Mouse (Mus musculus): ENCODE measurements at regions not wholly inside any gene's neighbourhood (a gene's known extent, or its start where the extent isn't known, plus 50 kb on each side); places are given as distances from the start of the nearest gene placed in this dataset.
A peak's percentile ranks its signal among the peaks of the same experiment; 100 is the strongest.

GRCm38 (mm10) chr13:32454419-32455146, 116.0 kb upstream of the Gmds start:
- Histone ChIP-seq H3K27me3 (replicated peaks; ENCODE audit: control insufficient read depth, insufficient read depth, low read length) (no peaks in the 10 kb centered on the region), H3K36me3 (ENCODE audit: control insufficient read depth, insufficient read depth, low read length) (no peaks in the 10 kb centered on the region), H3K4me1 (ENCODE audit: control insufficient read depth, insufficient read depth, low read length) (no peaks in the 10 kb centered on the region), H3K27ac (ENCODE audit: insufficient read depth, low read depth, low read length) (no peak overlapping the region), H3K4me3 (ENCODE audit: insufficient read depth, low read depth, low read length) (no peak overlapping the region)
- no peak for TF ChIP-seq CTCF (conservative IDR thresholded peaks at IDR 0.05; ENCODE audit: insufficient read depth, insufficient read length, low read depth, low read length)
- TF ChIP-seq POLR2A (IDR thresholded peaks at IDR 0.05; ENCODE audit: low read depth, low read length) = no peak
- WGBS = 43% methylated on average over 11 of the region's 11 CpGs
- peak; percentile 8 for DNase-seq

DNA sequence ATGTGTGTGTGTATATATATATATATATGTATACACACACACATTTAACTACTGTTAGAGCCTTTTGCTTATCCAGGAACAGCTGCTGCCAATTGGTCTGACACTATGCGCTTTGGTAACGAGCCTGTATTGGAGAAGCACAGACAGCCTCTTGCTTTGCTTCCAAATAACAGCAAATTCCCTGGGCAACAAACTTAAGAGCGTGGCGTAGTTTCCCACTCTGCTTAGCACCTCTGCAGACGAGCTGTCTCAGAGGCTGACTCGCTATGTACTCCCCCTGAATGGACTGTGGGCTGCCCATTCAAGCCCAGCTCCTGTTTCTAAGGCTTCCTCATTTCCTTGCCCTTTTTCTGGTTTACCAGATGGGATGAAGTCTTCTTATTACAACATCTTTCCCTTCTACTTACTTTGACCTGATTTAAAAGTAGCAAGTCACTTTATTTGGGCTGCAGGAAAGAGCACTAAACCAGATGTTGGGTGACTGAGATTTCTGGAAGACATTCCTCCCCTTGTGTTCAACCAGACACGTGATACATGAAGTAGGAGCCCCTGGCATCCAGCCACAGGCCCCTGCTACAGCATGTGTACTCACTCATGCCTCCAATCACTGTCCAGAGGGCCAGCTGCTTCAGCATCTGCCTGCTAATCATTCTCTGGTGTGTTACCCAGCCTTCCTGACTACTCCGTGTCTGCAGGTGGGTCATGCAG, 111.3 kb upstream of the Gmds start:
- DNase-seq = no peak
- H3K27ac ChIP-seq (ENCODE audit: insufficient read depth, low read depth, low read length) = no peak overlapping the region

GRCm38 (mm10) chr13:32444531-32444930, 106.0 kb upstream of the Gmds start:
- Histone ChIP-seq H3K4me3 (ENCODE audit: insufficient read depth, low read depth, low read length) (no peak overlapping the region), H3K27me3 (replicated peaks; ENCODE audit: control insufficient read depth, insufficient read depth, low read length) (no peaks in the 10 kb centered on the region), H3K4me1 (ENCODE audit: control insufficient read depth, insufficient read depth, low read length) (no peaks in the 10 kb centered on the region), H3K36me3 (ENCODE audit: control insufficient read depth, insufficient read depth, low read length) (no peaks in the 10 kb centered on the region), H3K27ac (ENCODE audit: insufficient read depth, low read depth, low read length) (no peak overlapping the region)
- 51% methylated on average over 3 of the region's 3 CpGs for WGBS
- no peak for DNase-seq
- no peak for TF ChIP-seq CTCF (conservative IDR thresholded peaks at IDR 0.05; ENCODE audit: insufficient read depth, insufficient read length, low read depth, low read length)

More for the DNA sequence above, 111.3 kb upstream of the Gmds start:
- H3K27me3 ChIP-seq (replicated peaks; ENCODE audit: control insufficient read depth, insufficient read depth, low read length) = no peaks in the 10 kb centered on the region
- no peak for TF ChIP-seq POLR2A (IDR thresholded peaks at IDR 0.05; ENCODE audit: low read depth, low read length)
- TF ChIP-seq CTCF (conservative IDR thresholded peaks at IDR 0.05; ENCODE audit: insufficient read depth, insufficient read length, low read depth, low read length) = no peak
- H3K36me3 ChIP-seq (ENCODE audit: control insufficient read depth, insufficient read depth, low read length) = no peaks in the 10 kb centered on the region
- no peaks in the 10 kb centered on the region for H3K4me1 ChIP-seq (ENCODE audit: control insufficient read depth, insufficient read depth, low read length)
- H3K4me3 ChIP-seq (ENCODE audit: insufficient read depth, low read depth, low read length) = no peak overlapping the region
- 52% methylated on average over 8 of the region's 8 CpGs for WGBS

DNA sequence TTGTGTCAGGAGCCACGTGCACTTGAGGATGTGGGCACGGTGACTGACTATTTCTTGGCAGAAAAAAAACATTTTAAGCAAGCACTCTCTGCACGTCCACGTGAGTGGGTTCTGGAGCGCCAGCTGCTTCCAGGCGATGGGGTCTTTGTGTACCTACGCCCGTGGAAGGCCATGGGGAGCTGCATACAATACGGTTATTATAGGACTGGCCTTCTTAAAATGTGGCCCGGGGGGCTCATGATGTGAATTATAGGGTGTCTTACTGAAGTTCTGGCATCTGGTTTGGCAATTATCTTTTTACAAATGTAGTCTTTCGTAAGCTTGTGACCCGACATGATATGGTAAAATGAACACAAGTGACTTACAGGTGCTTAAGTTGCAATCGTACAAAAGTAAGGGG, 103.5 kb upstream of the Gmds start:
- no peaks in the 10 kb centered on the region for H3K27me3 ChIP-seq (replicated peaks; ENCODE audit: control insufficient read depth, insufficient read depth, low read length)
- H3K36me3 ChIP-seq (ENCODE audit: control insufficient read depth, insufficient read depth, low read length) = no peaks in the 10 kb centered on the region
- 83% methylated on average over 13 of the region's 13 CpGs for WGBS
- no peak for DNase-seq
- no peak overlapping the region for H3K4me3 ChIP-seq (ENCODE audit: insufficient read depth, low read depth, low read length)
- H3K27ac ChIP-seq (ENCODE audit: insufficient read depth, low read depth, low read length) = no peak overlapping the region
- no peaks in the 10 kb centered on the region for H3K4me1 ChIP-seq (ENCODE audit: control insufficient read depth, insufficient read depth, low read length)
- no peak for TF ChIP-seq POLR2A (IDR thresholded peaks at IDR 0.05; ENCODE audit: low read depth, low read length)
- no peak for TF ChIP-seq CTCF (conservative IDR thresholded peaks at IDR 0.05; ENCODE audit: insufficient read depth, insufficient read length, low read depth, low read length)

- peak; percentile 9 for DNase-seq
- Histone ChIP-seq H3K4me3 (ENCODE audit: insufficient read depth, low read depth, low read length) (no peak overlapping the region), H3K27ac (ENCODE audit: insufficient read depth, low read depth, low read length) (no peak overlapping the region), H3K36me3 (ENCODE audit: control insufficient read depth, insufficient read depth, low read length) (no peaks in the 10 kb centered on the region), H3K27me3 (replicated peaks; ENCODE audit: control insufficient read depth, insufficient read depth, low read length) (no peaks in the 10 kb centered on the region), H3K4me1 (ENCODE audit: control insufficient read depth, insufficient read depth, low read length) (no peaks in the 10 kb centered on the region)
- WGBS = 38% methylated on average over 5 of the region's 5 CpGs
- TF ChIP-seq CTCF (conservative IDR thresholded peaks at IDR 0.05; ENCODE audit: insufficient read depth, insufficient read length, low read depth, low read length) = no peak
- no peak for TF ChIP-seq POLR2A (IDR thresholded peaks at IDR 0.05; ENCODE audit: low read depth, low read length)
Measured at GRCm38 (mm10) chr13:32435136-32435535, 96.6 kb upstream of the Gmds start.

DNA sequence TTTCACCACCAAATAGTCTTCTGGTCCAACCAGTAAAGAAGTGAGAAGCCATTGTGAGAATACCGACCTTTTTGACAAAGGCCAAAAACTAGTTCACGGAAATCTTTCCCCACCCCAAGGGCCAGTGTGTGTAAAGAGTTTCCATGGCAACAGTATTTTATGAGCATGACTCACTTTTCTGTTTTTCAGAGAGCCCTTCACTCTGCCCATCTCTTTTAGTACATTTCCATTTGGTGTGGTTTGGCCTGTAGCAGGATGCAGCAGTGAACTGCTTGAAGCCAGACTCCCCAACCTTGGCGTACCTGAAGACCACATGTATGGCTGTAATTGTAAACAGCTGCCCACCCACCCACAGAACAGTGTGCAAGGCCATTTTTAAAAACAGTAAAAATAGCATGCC, 89.9 kb upstream of the Gmds start:
- no peak for DNase-seq
- Histone ChIP-seq H3K4me3 (ENCODE audit: insufficient read depth, low read depth, low read length) (no peak overlapping the region), H3K36me3 (ENCODE audit: control insufficient read depth, insufficient read depth, low read length) (no peaks in the 10 kb centered on the region), H3K4me1 (ENCODE audit: control insufficient read depth, insufficient read depth, low read length) (no peaks in the 10 kb centered on the region), H3K27me3 (replicated peaks; ENCODE audit: control insufficient read depth, insufficient read depth, low read length) (no peaks in the 10 kb centered on the region), H3K27ac (ENCODE audit: insufficient read depth, low read depth, low read length) (no peak overlapping the region)
- 67% methylated on average over 3 of the region's 3 CpGs for WGBS
- TF ChIP-seq CTCF (conservative IDR thresholded peaks at IDR 0.05; ENCODE audit: insufficient read depth, insufficient read length, low read depth, low read length) (no peak), POLR2A (IDR thresholded peaks at IDR 0.05; ENCODE audit: low read depth, low read length) (no peak)

- WGBS = 72% methylated on average over 13 of the region's 13 CpGs
- Histone ChIP-seq H3K27me3 (replicated peaks; ENCODE audit: control insufficient read depth, insufficient read depth, low read length) (no peaks in the 10 kb centered on the region), H3K36me3 (ENCODE audit: control insufficient read depth, insufficient read depth, low read length) (no peaks in the 10 kb centered on the region), H3K4me3 (ENCODE audit: insufficient read depth, low read depth, low read length) (no peak overlapping the region), H3K27ac (ENCODE audit: insufficient read depth, low read depth, low read length) (no peak overlapping the region), H3K4me1 (ENCODE audit: control insufficient read depth, insufficient read depth, low read length) (no peaks in the 10 kb centered on the region)
- DNase-seq = no peak
- TF ChIP-seq CTCF (conservative IDR thresholded peaks at IDR 0.05; ENCODE audit: insufficient read depth, insufficient read length, low read depth, low read length) (no peak), POLR2A (IDR thresholded peaks at IDR 0.05; ENCODE audit: low read depth, low read length) (no peak)
Measured at GRCm38 (mm10) chr13:32426906-32427305, 88.4 kb upstream of the Gmds start.

All from kidney, adult 2 months (tissue).